Mouse (Mus musculus): ENCODE data around the gene Acaca.

DNA sequence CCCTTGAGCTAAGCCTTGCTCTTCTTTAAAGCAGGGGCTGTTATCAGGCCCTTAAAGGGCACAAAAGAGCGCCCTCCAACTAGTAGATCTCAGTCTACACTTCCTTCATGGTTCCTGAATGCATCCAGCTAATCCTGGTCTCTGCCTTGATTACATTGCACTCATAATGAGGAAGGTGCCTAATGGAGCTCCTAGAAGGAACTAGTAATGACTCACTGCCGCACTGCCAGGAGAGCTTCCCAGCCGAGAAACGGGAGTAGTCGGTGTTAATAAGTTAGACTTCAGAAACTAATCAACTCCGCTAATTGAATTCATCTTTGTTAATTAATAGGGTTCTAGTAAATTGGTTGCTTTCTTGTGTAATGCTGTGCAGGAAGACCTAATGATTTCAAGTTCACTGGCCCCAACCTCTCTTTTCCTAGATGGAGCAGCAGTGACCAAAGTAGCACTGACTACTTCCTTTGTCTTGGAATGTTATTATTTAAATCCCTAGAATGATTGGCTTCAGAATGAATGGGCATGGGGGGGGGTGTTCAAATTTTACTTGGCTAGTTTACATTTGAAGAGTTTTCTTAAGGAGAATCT is 176.8 kb downstream of the Acaca start:
- TF ChIP-seq CTCF (IDR thresholded peaks at IDR 0.05; ENCODE audit: borderline replicate concordance, extremely low read depth, insufficient read depth, insufficient read length) (no peak), POLR2A (IDR thresholded peaks at IDR 0.05; ENCODE audit: borderline replicate concordance, extremely low read depth, insufficient read depth, insufficient read length, poor library complexity, severe bottlenecking) (no peak)

Measured in brain, embryonic 14.5 days (tissue).